Mouse (Mus musculus): ENCODE results near the gene Rwdd4a.

GRCm38 (mm10) chr8:47568098-47568497, 34.6 kb downstream of the Rwdd4a start:
- TF ChIP-seq ZNF384 (IDR thresholded peaks at IDR 0.05; ENCODE audit: low read depth, low read length): no peak
- no peak for TF ChIP-seq CHD2 (IDR thresholded peaks at IDR 0.05; ENCODE audit: low read depth, low read length)
- TF ChIP-seq HCFC1 (IDR thresholded peaks at IDR 0.05; ENCODE audit: borderline replicate concordance, insufficient read depth, low read length): no peak

Data from ES-E14 (cell line).